Mouse (Mus musculus) macrophage (primary cell): Measurements from ENCODE around the gene Rasa3. TPM values are rescaled to one million over a fixed set of nuclear protein-coding genes. Genes with fewer than 3 reads are reported as not detected.
A peak's percentile ranks its signal among the peaks of the same experiment; 100 is the strongest.

Source experiments
- H3K27ac ChIP-seq: fragments of 350-480 bp; formaldehyde crosslinking; 2 replicates; pipeline ENCODE4 v1.9.0; 2021
- H3K36me3 ChIP-seq: fragments of 350-480 bp; formaldehyde crosslinking; 2 replicates; pipeline ENCODE4 v1.9.0; 2021; ENCODE audit errors: inconsistent target
- H3K4me3 ChIP-seq: fragments of 350-480 bp; formaldehyde crosslinking; 2 replicates; pipeline ENCODE4 v1.9.0; 2021; ENCODE audit errors: inconsistent target
- H3K79me2 ChIP-seq: fragments of 350-480 bp; formaldehyde crosslinking; 2 replicates; pipeline ENCODE4 v1.9.0; 2021; ENCODE audit errors: inconsistent target
- WGBS: methylation state at CpG from one replicate; pipeline ENCODE4 v1.1.7; 2026; ENCODE audit warnings: inconsistent platforms; ENCODE audit not compliant: missing documents; 5-methylcytosine and 5-hydroxymethylcytosine counted together
- polyA plus RNA-seq: library from polyadenylated mRNA; stranded (reverse); fragments of 250-400 nt; gene quantifications from 3 replicates; pipeline ENCODE4 v1.2.4, GENCODE M21; 2018; ENCODE audit warnings: inconsistent platforms

Gene Rasa3
- polyA plus RNA-seq, 1 experiment from 2014 or later, result 95.1 TPM

DNA sequence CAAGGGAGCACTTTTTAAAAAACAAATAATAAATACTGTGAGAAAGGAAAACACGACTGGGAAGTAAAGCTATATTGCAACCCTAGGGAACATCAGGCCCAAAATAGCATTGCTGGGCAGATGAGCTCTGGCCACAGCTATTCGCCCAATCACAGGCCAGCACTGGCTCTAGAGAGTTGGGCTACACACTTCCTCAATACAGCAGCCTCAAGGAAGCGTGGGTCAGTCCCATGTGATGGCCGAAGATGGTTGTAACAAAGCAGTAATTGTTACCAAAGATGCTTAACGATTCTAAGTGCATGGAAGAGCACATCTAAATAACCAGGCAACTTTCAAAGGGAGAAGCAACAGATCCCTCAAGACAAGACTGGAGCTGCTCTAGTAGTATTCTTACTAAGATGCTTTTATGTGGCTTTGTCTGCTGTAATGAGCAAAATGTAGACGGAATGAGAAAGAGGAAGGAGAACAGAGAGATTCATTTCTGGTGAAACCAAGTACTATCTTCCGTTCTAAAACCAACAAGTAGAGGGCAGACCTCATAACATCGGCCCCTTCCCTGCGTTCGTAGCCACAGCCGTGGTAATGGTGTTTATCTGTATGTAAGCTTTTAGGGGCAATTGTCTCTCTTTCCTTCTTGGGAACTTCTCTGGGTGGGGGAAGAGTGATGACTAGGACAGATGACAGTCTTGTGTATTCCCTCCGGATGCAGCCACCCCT lies 3.0 kb downstream of the Rasa3 start:
- peaks cover 9% of the 10 kb centered on the region; the same call in 1 of the 2 replicates for H3K36me3 ChIP-seq
- WGBS, result 0% methylated on average over 11 of the region's 12 CpGs
- H3K4me3 ChIP-seq, result peak overlapping the region; percentile 70
- H3K27ac ChIP-seq, result peak overlapping the region; percentile 100
- peaks cover 68% of the 10 kb centered on the region for H3K79me2 ChIP-seq

DNA sequence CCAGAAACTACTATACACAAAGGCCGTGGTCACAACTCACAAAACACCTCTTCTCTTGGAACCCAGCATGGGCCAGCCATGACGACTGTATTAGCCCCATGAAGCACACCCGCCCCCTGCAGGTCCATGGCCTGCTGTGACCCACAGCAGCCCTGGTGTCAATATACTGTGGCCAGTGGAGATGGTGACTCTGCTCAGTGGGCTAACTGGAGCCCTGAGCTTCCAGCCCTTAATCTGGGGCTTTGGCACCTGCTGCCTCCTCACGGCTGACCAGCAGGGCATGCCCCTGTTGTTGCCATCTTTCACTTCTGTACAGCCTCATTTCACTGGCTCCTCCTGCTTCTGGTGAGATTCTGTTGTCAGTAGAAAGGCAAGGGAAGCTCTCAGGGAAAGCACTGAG lies 4.2 kb downstream of the Rasa3 start:
- Histone ChIP-seq H3K36me3 (peaks cover 18% of the 10 kb centered on the region; the same call in 1 of the 2 replicates), H3K27ac (peak overlapping the region; percentile 100), H3K4me3 (no peak overlapping the region), H3K79me2 (peaks cover 80% of the 10 kb centered on the region)
- WGBS, result 50% methylated on average over 4 of the region's 4 CpGs

DNA sequence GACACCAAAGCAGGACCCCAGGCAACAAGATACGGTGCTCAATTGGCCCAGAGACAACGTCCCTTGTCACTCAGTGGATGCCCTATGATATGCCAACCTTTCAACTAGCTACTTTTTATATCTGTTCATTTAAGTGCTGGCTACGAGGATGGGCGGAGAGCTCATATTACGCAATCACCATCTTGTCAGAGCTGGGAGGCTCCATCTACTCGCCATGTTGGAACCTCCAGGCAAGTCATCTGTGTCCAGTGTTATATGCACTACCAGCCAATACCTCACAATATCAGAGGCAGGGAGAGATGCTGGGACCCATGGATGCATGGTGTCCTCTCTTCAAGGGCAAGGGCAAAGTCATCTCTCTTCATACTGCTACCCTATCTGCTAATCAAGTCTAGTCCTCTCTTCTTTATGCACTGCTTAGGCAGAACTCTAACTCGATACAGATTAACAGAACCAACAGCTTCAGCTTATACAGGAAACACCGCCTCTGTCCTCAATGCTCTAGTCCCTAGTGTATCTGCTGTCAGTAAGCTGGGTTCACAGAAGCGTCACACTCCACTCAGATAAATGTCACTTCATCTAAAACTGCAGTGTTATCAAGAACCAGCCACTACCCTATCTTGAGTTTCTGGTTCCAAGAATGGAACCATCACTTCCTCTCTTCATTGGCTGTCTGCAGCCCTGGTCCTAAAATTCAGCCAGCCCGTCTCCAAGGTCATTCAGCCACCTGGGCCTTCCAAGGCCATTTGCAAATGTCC lies 6.0 kb downstream of the Rasa3 start:
- peaks cover 26% of the 10 kb centered on the region; the same call in 1 of the 2 replicates for H3K36me3 ChIP-seq
- no peak overlapping the region for H3K4me3 ChIP-seq
- H3K79me2 ChIP-seq, result peaks cover 90% of the 10 kb centered on the region
- 64% methylated on average over 10 of the region's 10 CpGs for WGBS
- H3K27ac ChIP-seq, result peak overlapping the region; percentile 100

DNA sequence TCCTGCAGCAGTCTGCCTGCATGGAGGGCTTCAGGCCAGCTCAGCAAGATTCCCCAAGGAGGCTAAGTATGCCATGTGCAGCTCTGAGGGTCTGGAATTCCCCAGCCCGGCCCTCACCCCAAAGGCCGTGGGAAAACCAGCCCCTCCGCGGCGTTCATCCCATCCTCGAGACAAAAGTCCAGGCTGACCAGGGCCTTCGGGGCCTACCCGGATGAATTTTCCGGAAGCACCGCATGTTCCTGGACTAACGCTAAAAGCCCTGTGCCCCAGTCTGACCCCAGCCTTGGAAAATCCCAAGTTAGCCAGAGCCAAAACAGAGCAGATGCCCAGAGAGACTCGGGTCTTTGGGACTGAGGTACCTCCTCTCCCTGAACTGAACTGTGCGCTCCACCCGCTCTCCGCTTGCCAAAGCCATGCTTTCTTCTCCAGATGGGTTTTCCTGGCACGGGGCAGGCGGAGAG lies 7.4 kb downstream of the Rasa3 start:
- WGBS, result 92% methylated on average over 17 of the region's 17 CpGs
- H3K27ac ChIP-seq, result no peak overlapping the region
- no peak overlapping the region for H3K4me3 ChIP-seq
- peaks cover 90% of the 10 kb centered on the region for H3K79me2 ChIP-seq
- H3K36me3 ChIP-seq, result peaks cover 26% of the 10 kb centered on the region; the same call in 1 of the 2 replicates

DNA sequence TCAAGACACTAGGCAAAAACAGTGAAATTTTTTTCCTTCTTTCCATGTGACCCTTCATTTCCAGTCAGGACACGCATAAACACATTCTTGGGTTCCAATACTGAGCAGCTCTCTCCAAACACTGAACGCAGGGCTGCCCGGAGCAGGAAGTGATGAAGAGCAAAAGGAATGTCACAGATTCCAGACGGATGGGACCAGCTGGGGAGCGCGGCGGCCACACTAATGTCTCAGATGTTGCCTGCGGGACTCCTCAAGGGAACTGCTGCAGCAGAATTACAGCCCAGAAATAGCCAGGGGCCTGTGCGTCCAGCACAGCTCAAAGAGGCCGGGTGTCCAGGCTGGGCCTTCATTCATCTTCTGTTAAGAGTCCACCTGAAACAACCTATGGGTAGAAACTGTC lies 9.0 kb downstream of the Rasa3 start:
- 99% methylated on average over 10 of the region's 10 CpGs for WGBS
- Histone ChIP-seq H3K36me3 (peaks cover 26% of the 10 kb centered on the region; the same call in 1 of the 2 replicates), H3K27ac (no peak overlapping the region), H3K4me3 (no peak overlapping the region), H3K79me2 (peaks cover 100% of the 10 kb centered on the region)

DNA sequence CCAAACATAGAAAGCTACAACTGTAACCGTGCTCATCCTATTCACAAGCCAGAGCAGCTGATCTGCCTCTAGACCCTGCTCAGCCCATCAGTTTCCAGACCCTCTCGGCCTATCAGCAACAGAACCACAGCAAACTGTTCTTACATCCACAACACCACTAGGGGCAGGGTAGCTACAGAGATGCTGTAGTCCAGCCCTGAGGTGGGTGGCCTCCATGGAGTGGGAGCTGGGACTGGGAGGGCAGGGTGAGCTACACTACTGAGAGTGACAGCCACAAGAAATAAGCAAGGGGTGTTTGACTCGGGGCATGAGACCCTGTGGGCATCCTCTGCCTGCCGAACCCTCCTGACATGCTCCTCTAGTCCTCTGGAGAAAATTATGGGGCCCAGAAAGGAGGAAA lies 9.5 kb downstream of the Rasa3 start:
- WGBS, result 92% methylated on average over 4 of the region's 4 CpGs
- Histone ChIP-seq H3K36me3 (peaks cover 26% of the 10 kb centered on the region; the same call in 1 of the 2 replicates), H3K27ac (no peak overlapping the region), H3K79me2 (peaks cover 100% of the 10 kb centered on the region), H3K4me3 (no peak overlapping the region)

DNA sequence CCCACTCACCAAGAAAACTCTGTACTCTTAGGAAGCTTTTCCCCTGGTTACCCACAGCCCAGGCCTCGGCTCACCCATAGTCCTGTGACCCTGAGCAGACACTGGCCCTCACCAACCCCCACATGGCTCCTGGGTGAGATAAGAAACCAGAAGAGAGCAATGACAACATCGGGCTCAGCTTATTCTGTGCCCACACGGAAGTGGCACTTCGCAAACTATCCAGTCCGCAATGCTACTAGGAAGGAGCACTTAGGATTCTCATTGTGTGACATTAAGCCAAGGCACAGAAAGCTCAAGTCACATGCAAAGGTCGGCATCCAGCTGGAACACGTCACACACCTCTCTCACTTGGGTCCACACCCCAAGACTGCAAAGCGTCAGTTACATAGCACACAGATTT lies 11.5 kb downstream of the Rasa3 start:
- Histone ChIP-seq H3K36me3 (peaks cover 26% of the 10 kb centered on the region; the same call in 1 of the 2 replicates), H3K27ac (peak overlapping the region; percentile 57)

DNA sequence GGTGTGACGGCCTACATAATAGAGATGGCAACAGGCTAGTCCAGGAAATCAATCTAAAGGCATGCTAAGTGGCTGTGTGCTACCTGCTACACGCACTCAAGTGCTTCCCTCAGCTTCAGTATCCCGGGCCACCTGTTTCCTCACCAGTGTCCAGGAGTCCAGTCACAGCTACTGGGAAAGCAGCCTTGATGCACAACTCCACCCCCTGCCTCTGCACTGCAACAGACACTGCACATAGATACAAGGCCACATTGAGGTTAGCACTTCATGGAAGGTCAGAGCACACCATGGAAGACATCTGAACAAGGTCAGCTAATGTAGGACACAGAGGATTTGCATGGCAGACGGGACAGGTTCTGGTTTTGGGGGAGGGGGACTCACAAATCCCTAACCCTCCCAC lies 11.9 kb downstream of the Rasa3 start:
- Histone ChIP-seq H3K36me3 (peaks cover 26% of the 10 kb centered on the region; the same call in 1 of the 2 replicates), H3K27ac (peak overlapping the region; percentile 57), H3K79me2 (peaks cover 100% of the 10 kb centered on the region), H3K4me3 (no peak overlapping the region)
- WGBS, result 100% methylated on average over 4 of the region's 4 CpGs

More for the DNA sequence above, 11.5 kb downstream of the Rasa3 start:
- H3K79me2 ChIP-seq, result peaks cover 100% of the 10 kb centered on the region
- H3K4me3 ChIP-seq, result no peak overlapping the region
- 67% methylated on average over 8 of the region's 8 CpGs for WGBS

DNA sequence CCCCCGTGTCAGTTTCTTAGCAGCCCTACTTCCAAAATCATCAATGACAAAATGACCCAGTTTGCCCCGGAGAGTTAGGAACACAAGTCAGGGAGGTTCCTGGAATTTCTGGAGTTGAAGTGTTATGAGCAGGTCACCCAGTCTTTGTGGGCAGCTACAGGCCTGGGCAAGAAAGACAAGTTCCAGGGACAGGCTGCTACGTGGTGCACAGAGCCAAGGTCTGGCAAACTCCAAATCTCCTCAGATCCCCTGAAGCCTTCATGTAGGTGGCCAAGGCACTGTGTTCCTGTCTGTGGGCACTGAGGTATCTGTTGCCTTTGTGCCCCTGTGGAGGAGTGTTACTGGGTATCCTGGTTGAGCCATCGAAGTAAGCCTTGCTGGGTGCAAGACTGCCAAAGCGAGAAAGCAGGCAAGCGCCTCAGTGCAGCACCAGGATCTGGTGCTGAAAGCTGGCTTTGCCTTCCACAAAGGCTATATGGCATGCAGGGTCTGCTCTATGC lies 12.6 kb downstream of the Rasa3 start:
- peaks cover 20% of the 10 kb centered on the region; the same call in 1 of the 2 replicates for H3K36me3 ChIP-seq
- peaks cover 100% of the 10 kb centered on the region for H3K79me2 ChIP-seq
- peak overlapping the region; percentile 57; the same call in 1 of the 2 replicates for H3K27ac ChIP-seq
- no peak overlapping the region for H3K4me3 ChIP-seq
- WGBS, result 94% methylated on average over 6 of the region's 6 CpGs

DNA sequence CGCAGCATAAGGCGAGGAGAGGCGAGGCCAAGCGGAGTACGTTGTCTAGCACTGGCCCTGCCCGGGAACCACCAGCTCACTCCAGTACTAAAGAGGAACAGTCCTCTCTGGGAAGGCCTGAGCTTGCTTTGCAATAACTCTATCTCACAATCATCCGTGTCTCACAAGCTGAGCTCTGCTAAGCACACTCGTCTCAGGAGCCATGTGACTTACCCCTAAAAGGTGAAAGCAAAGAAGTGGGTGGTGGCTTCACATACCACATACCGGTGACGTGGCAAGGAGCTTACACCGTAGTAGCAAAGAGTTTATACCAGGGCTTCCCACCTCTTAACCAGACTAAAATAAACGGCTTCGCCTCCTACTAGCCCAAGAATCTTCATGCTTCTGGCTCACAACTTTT lies 17.1 kb downstream of the Rasa3 start:
- 63% methylated on average over 13 of the region's 13 CpGs for WGBS
- no peak overlapping the region for H3K4me3 ChIP-seq
- peaks cover 19% of the 10 kb centered on the region; the same call in 1 of the 2 replicates for H3K36me3 ChIP-seq
- H3K79me2 ChIP-seq, result peaks cover 100% of the 10 kb centered on the region
- no peak overlapping the region for H3K27ac ChIP-seq

DNA sequence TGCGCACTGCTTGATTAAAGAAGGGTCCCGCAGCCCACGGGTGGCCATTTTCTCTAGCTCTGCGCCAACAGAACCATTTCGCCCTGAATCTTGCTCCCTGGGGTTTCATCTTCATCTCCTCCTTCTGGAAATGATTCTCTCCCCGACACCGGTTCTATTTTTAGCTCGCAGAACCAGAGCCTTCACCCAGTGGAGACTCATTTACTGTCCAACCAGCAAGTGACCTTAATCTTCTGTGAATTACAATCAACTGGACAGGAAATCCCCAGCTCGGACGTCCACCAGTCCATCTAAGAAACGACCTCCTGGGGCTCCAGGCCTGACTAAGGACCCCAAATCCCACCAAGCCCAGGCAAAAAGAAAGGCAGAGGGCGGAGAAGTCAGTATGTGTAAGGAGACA lies 19.9 kb downstream of the Rasa3 start:
- H3K36me3 ChIP-seq, result peaks cover 19% of the 10 kb centered on the region; the same call in 1 of the 2 replicates
- H3K79me2 ChIP-seq, result peaks cover 100% of the 10 kb centered on the region
- no peak overlapping the region for H3K27ac ChIP-seq
- 94% methylated on average over 12 of the region's 12 CpGs for WGBS
- no peak overlapping the region for H3K4me3 ChIP-seq

DNA sequence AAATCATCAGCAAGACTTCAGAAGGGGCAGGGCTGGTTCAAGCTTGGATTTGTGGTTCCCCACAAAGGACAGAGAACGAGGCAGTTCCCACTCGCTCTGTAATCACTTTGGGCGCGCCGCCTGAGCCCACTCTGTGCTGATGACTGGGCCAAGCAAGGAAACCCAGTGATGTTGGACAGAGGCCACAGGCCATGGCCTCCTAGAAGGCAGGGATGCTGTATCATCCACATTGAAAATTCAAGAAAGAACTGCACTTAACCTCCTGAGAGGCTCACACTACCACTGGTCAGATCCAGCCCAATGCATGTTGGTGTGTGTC lies 22.4 kb downstream of the Rasa3 start:
- 65% methylated on average over 5 of the region's 5 CpGs for WGBS
- no peak overlapping the region for H3K4me3 ChIP-seq
- H3K36me3 ChIP-seq, result peaks cover 19% of the 10 kb centered on the region; the same call in 1 of the 2 replicates
- H3K27ac ChIP-seq, result no peak overlapping the region
- peaks cover 100% of the 10 kb centered on the region for H3K79me2 ChIP-seq

DNA sequence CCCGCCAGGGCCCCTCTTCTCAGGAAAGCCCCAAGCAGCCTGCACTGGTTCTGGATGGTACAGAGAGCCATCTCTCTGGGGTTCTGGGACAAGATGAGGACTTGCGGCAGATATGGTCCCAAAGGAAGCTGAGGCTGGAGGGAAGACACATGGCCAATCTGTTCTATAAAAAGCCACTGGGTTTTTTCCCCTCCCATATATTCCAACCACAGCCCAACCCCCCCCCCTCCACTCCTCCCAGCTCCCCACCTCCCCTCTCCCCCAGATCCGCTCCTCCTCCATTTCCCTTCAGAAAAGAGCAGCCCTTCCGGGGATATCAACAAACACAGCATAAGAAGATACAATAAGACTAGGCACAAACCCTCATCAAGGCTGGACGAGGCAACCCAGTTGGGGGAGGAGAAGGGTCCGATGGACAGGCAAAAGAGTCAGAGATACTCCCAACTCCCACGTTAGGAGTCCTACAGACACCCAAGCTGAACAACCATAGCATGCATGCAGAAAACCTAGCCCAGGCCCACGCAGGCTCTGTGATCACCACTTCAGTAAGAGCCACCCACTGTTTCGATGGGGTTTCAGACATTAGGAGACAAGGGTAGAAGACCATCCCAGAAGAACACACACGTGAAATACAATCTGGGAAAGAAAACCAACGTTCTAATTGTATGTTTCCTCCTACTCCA lies 22.9 kb downstream of the Rasa3 start:
- Histone ChIP-seq H3K4me3 (no peak overlapping the region), H3K79me2 (peaks cover 100% of the 10 kb centered on the region), H3K27ac (no peak overlapping the region), H3K36me3 (peaks cover 17% of the 10 kb centered on the region; the same call in 1 of the 2 replicates)
- 85% methylated on average over 11 of the region's 11 CpGs for WGBS

DNA sequence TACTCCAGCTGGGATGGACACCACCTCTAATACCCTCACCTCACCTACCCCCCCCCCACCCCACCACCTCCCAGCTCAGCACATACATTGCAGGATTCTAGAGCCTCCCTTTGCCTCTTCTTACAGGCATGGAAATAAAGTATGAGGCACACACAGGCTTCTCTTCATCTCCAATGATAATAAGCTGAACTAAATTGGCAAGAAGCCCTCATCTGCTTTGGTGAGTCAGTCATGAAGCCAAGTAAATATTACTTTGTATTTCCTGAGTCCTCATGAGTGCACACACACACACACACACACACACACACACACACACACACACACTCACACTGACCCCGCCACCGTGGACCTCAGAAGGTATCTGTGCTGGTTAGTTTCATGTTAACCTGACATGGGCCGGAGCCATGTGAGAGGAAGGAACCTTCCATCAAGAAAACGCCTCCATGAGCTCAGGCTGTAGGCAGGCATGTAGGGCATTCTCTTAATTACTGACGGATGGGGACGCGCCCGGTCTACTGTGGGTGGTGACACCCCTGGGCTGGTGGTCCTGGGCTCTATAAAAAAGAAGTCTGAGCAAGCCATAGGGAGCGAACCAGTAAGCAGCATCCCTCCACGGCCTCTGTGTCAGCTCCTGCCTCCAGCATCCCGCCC lies 26.7 kb downstream of the Rasa3 start:
- H3K36me3 ChIP-seq, result no peaks in the 10 kb centered on the region
- 93% methylated on average over 11 of the region's 11 CpGs for WGBS
- H3K27ac ChIP-seq, result peak overlapping the region; percentile 97

More for the DNA sequence above, 26.7 kb downstream of the Rasa3 start:
- H3K4me3 ChIP-seq, result no peak overlapping the region
- H3K79me2 ChIP-seq, result peaks cover 95% of the 10 kb centered on the region
